Mouse (Mus musculus): Measurements from ENCODE around the gene Zfp385a. TPM values are rescaled to one million over a fixed set of nuclear protein-coding genes. Genes with fewer than 3 reads are reported as not detected.

Gene Zfp385a
- polyA plus RNA-seq, 1 experiment from 2014 or later: 12.2 TPM

- WGBS: 62% methylated on average over 3 of the region's 3 CpGs
- Histone ChIP-seq H3K27ac (peak overlapping the region; percentile 98), H3K9me3 (no peaks in the 10 kb centered on the region), H3K36me3 (peaks cover 46% of the 10 kb centered on the region), H3K4me1 (peaks cover 79% of the 10 kb centered on the region), H3K4me2 (no peak overlapping the region), H3K4me3 (no peak overlapping the region), H3K9ac (no peak overlapping the region), H3K27me3 (no peaks in the 10 kb centered on the region)
- no peak for ATAC-seq (ENCODE audit: insufficient number of reproducible peaks, insufficient read depth, low FRiP score, low TSS enrichment, low read depth)
Observed at GRCm38 (mm10) chr15:103298026-103298425, 41.9 kb downstream of the Zfp385a start.

- Histone ChIP-seq H3K9me3 (no peaks in the 10 kb centered on the region), H3K9ac (0 out of 2 replicates have a peak overlapping the region, but pooled peaks have one; percentile 37), H3K4me1 (peaks cover 72% of the 10 kb centered on the region), H3K27me3 (no peaks in the 10 kb centered on the region), H3K4me3 (no peak overlapping the region), H3K4me2 (no peak overlapping the region), H3K27ac (0 out of 2 replicates have a peak overlapping the region, but pooled peaks have one; percentile 87), H3K36me3 (peaks cover 53% of the 10 kb centered on the region)
- ATAC-seq (ENCODE audit: insufficient number of reproducible peaks, insufficient read depth, low FRiP score, low TSS enrichment, low read depth): no peak
- WGBS: 52% methylated on average over 6 of the region's 6 CpGs
Observed at GRCm38 (mm10) chr15:103297313-103297712, 42.6 kb downstream of the Zfp385a start.

- H3K4me2 ChIP-seq: no peak overlapping the region
- 0 out of 2 replicates have a peak overlapping the region, but pooled peaks have one; percentile 47 for H3K9ac ChIP-seq
- ATAC-seq (ENCODE audit: insufficient number of reproducible peaks, insufficient read depth, low FRiP score, low TSS enrichment, low read depth): 0 out of 2 replicates have a peak, but pooled peaks have one; percentile 32
- peaks cover 66% of the 10 kb centered on the region for H3K36me3 ChIP-seq
- H3K9me3 ChIP-seq: no peaks in the 10 kb centered on the region
- H3K27ac ChIP-seq: peak overlapping the region; percentile 87
- H3K4me3 ChIP-seq: no peak overlapping the region
- no peaks in the 10 kb centered on the region for H3K27me3 ChIP-seq
- H3K4me1 ChIP-seq: peaks cover 57% of the 10 kb centered on the region
- 3% methylated on average over 5 of the region's 5 CpGs for WGBS
Observed at GRCm38 (mm10) chr15:103295851-103296250, 44.0 kb downstream of the Zfp385a start.

- H3K4me2 ChIP-seq: no peak overlapping the region
- WGBS: 32% methylated on average over 2 of the region's 2 CpGs
- H3K4me3 ChIP-seq: no peak overlapping the region
- no peaks in the 10 kb centered on the region for H3K9me3 ChIP-seq
- H3K27ac ChIP-seq: peak overlapping the region; percentile 17; the same call in 1 of the 2 replicates
- peaks cover 49% of the 10 kb centered on the region for H3K4me1 ChIP-seq
- no peak for ATAC-seq (ENCODE audit: insufficient number of reproducible peaks, insufficient read depth, low FRiP score, low TSS enrichment, low read depth)
- peaks cover 75% of the 10 kb centered on the region for H3K36me3 ChIP-seq
- H3K27me3 ChIP-seq: no peaks in the 10 kb centered on the region
- no peak overlapping the region for H3K9ac ChIP-seq
Observed at GRCm38 (mm10) chr15:103294649-103295048, 45.2 kb downstream of the Zfp385a start.

- H3K4me3 ChIP-seq: no peak overlapping the region
- H3K4me2 ChIP-seq: no peak overlapping the region
- no peaks in the 10 kb centered on the region for H3K27me3 ChIP-seq
- peaks cover 76% of the 10 kb centered on the region for H3K36me3 ChIP-seq
- no peak overlapping the region for H3K27ac ChIP-seq
- no peak overlapping the region for H3K9ac ChIP-seq
- no peaks in the 10 kb centered on the region for H3K9me3 ChIP-seq
- no peak for ATAC-seq (ENCODE audit: insufficient number of reproducible peaks, insufficient read depth, low FRiP score, low TSS enrichment, low read depth)
- peaks cover 38% of the 10 kb centered on the region for H3K4me1 ChIP-seq
- WGBS: 93% methylated on average over 2 of the region's 2 CpGs
Observed at GRCm38 (mm10) chr15:103293375-103293774, 46.5 kb downstream of the Zfp385a start.

- Histone ChIP-seq H3K4me1 (peaks cover 32% of the 10 kb centered on the region), H3K36me3 (peaks cover 70% of the 10 kb centered on the region), H3K27me3 (no peaks in the 10 kb centered on the region), H3K4me2 (no peak overlapping the region), H3K9ac (no peak overlapping the region), H3K27ac (peak overlapping the region; percentile 39; the same call in 1 of the 2 replicates), H3K4me3 (no peak overlapping the region), H3K9me3 (no peaks in the 10 kb centered on the region)
- 77% methylated on average over 4 of the region's 4 CpGs for WGBS
- ATAC-seq (ENCODE audit: insufficient number of reproducible peaks, insufficient read depth, low FRiP score, low TSS enrichment, low read depth): no peak
Observed at GRCm38 (mm10) chr15:103292673-103293345, 47.1 kb downstream of the Zfp385a start.

GRCm38 (mm10) chr15:103290843-103291242, 49.0 kb downstream of the Zfp385a start:
- 91% methylated on average over 9 of the region's 9 CpGs for whole genome bisulfite sequencing

GRCm38 (mm10) chr15:103290417-103290816, 49.5 kb downstream of the Zfp385a start:
- Histone ChIP-seq H3K36me3 (peaks cover 64% of the 10 kb centered on the region), H3K4me2 (no peak overlapping the region), H3K4me3 (no peak overlapping the region), H3K9ac (no peak overlapping the region), H3K4me1 (peaks cover 16% of the 10 kb centered on the region), H3K27me3 (no peaks in the 10 kb centered on the region), H3K9me3 (no peaks in the 10 kb centered on the region), H3K27ac (no peak overlapping the region)
- no peak for ATAC-seq (ENCODE audit: insufficient number of reproducible peaks, insufficient read depth, low FRiP score, low TSS enrichment, low read depth)
- 75% methylated on average over 6 of the region's 6 CpGs for WGBS

More at GRCm38 (mm10) chr15:103290843-103291242, 49.0 kb downstream of the Zfp385a start:
- no peaks in the 10 kb centered on the region for H3K27me3 ChIP-seq
- H3K4me3 ChIP-seq: no peak overlapping the region
- no peak overlapping the region for H3K9ac ChIP-seq
- no peak overlapping the region for H3K27ac ChIP-seq
- H3K4me2 ChIP-seq: no peak overlapping the region
- H3K9me3 ChIP-seq: no peaks in the 10 kb centered on the region
- peaks cover 67% of the 10 kb centered on the region for H3K36me3 ChIP-seq
- peaks cover 16% of the 10 kb centered on the region for H3K4me1 ChIP-seq
- ATAC-seq (ENCODE audit: insufficient number of reproducible peaks, insufficient read depth, low FRiP score, low TSS enrichment, low read depth): no peak

GRCm38 (mm10) chr15:103289600-103289999, 50.3 kb downstream of the Zfp385a start:
- Histone ChIP-seq H3K4me1 (peaks cover 22% of the 10 kb centered on the region), H3K4me2 (no peak overlapping the region), H3K9me3 (no peaks in the 10 kb centered on the region), H3K36me3 (peaks cover 60% of the 10 kb centered on the region), H3K27ac (peak overlapping the region; percentile 1; the same call in 1 of the 2 replicates), H3K27me3 (no peaks in the 10 kb centered on the region), H3K9ac (no peak overlapping the region; the same call in 1 of the 2 replicates), H3K4me3 (no peak overlapping the region)
- no peak for ATAC-seq (ENCODE audit: insufficient number of reproducible peaks, insufficient read depth, low FRiP score, low TSS enrichment, low read depth)
- whole genome bisulfite sequencing: 52% methylated on average over 5 of the region's 5 CpGs

- Histone ChIP-seq H3K4me3 (no peak overlapping the region), H3K4me2 (no peak overlapping the region), H3K36me3 (peaks cover 33% of the 10 kb centered on the region), H3K27ac (peak overlapping the region; percentile 64), H3K4me1 (peaks cover 24% of the 10 kb centered on the region), H3K27me3 (no peaks in the 10 kb centered on the region), H3K9me3 (no peaks in the 10 kb centered on the region), H3K9ac (no peak overlapping the region)
- WGBS: 68% methylated on average over 1 of the region's 1 CpGs
- no peak for ATAC-seq (ENCODE audit: insufficient number of reproducible peaks, insufficient read depth, low FRiP score, low TSS enrichment, low read depth)
Observed at GRCm38 (mm10) chr15:103285778-103286417, 54.0 kb downstream of the Zfp385a start.

GRCm38 (mm10) chr15:103284647-103285046, 55.2 kb downstream of the Zfp385a start:
- H3K4me1 ChIP-seq: peaks cover 19% of the 10 kb centered on the region
- no peaks in the 10 kb centered on the region for H3K9me3 ChIP-seq
- H3K4me3 ChIP-seq: no peak overlapping the region
- no peak overlapping the region for H3K4me2 ChIP-seq
- no peaks in the 10 kb centered on the region for H3K27me3 ChIP-seq
- peaks cover 23% of the 10 kb centered on the region for H3K36me3 ChIP-seq
- no peak for ATAC-seq (ENCODE audit: insufficient number of reproducible peaks, insufficient read depth, low FRiP score, low TSS enrichment, low read depth)
- no peak overlapping the region for H3K9ac ChIP-seq
- 0 out of 2 replicates have a peak overlapping the region, but pooled peaks have one; percentile 64 for H3K27ac ChIP-seq
- WGBS: 40% methylated on average over 2 of the region's 2 CpGs

GRCm38 (mm10) chr15:103284066-103284465, 55.8 kb downstream of the Zfp385a start:
- no peak for ATAC-seq (ENCODE audit: insufficient number of reproducible peaks, insufficient read depth, low FRiP score, low TSS enrichment, low read depth)
- peaks cover 18% of the 10 kb centered on the region for H3K4me1 ChIP-seq
- H3K9me3 ChIP-seq: no peaks in the 10 kb centered on the region
- H3K27ac ChIP-seq: no peak overlapping the region
- no peak overlapping the region for H3K4me3 ChIP-seq
- WGBS: 63% methylated on average over 3 of the region's 3 CpGs
- H3K9ac ChIP-seq: no peak overlapping the region
- peaks cover 18% of the 10 kb centered on the region for H3K36me3 ChIP-seq
- no peak overlapping the region for H3K4me2 ChIP-seq
- no peaks in the 10 kb centered on the region for H3K27me3 ChIP-seq

All from embryonic facial prominence, embryonic 13.5 days (tissue).